Mouse (Mus musculus): ENCODE measurements around the gene Svs1. TPM values are rescaled to one million over a fixed set of nuclear protein-coding genes. Genes with fewer than 3 reads are reported as not detected.

Gene Svs1
- polyA plus RNA-seq, 1 experiment from 2014 or later = not detected

DNA sequence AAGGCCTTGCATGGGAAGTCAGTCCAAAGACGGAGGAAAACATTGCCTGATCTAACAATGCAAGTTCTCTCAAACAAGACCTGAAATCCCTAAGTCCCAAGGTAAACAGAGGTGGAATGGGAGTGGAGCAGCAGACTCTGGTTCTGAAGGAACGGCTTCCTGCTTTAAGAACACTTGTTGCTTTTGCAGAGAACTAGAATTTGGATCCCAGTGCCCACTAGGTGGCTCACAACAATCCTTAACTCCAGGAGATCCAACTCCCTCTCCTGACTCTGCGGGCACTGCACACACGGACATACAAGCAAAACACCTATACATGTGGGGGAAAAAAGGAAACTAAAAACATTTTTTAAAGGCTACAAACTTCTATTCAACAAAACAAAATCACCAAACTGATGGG is 16.7 kb downstream of the Svs1 start:
- Histone ChIP-seq H3K4me2 (replicated peaks; ENCODE audit: low read depth, low read length) (no peak overlapping the region), H3K4me1 (ENCODE audit: control insufficient read depth, insufficient read depth, low read length) (peaks cover 3% of the 10 kb centered on the region; the same call in 1 of the 2 replicates), H3K9me3 (ENCODE audit: control insufficient read depth, low read length) (no peaks in the 10 kb centered on the region), H3K27me3 (ENCODE audit: control insufficient read depth, insufficient read depth, low read length) (no peaks in the 10 kb centered on the region), H3K4me3 (ENCODE audit: low read length) (no peak overlapping the region), H3K9ac (ENCODE audit: low read depth, low read length) (no peak overlapping the region), H3K36me3 (ENCODE audit: control insufficient read depth, insufficient read depth, low read length) (no peaks in the 10 kb centered on the region), H3K27ac (ENCODE audit: low read depth, low read length) (no peak overlapping the region)
- WGBS = 41% methylated on average over 4 of the region's 4 CpGs
- ATAC-seq (ENCODE audit: low FRiP score, low TSS enrichment) = no peak

DNA sequence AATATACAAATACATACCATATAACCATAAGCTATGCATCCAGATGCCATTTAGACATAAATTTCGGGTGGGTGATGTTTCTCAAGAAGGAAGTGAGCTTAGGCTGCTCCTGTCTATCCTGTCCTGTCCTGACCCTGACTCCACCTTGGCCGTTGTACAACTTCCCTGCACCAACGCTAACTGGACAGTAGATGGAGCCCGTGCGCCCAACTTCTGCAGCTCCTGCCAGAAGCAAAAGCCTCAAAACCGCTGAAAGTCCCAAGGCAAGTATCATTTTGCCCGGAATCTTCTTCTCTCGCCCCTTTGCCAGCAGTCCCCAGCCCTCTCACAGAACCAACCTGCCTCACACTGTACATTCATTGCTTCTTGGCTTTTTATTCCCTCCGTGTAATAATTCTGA is 21.3 kb downstream of the Svs1 start:
- H3K27me3 ChIP-seq (ENCODE audit: control insufficient read depth, insufficient read depth, low read length) = no peaks in the 10 kb centered on the region
- peaks cover 5% of the 10 kb centered on the region; the same call in 1 of the 2 replicates for H3K9me3 ChIP-seq (ENCODE audit: control insufficient read depth, low read length)
- H3K36me3 ChIP-seq (ENCODE audit: control insufficient read depth, insufficient read depth, low read length) = no peaks in the 10 kb centered on the region
- H3K4me1 ChIP-seq (ENCODE audit: control insufficient read depth, insufficient read depth, low read length) = peaks cover 7% of the 10 kb centered on the region
- H3K9ac ChIP-seq (ENCODE audit: low read depth, low read length) = peak overlapping the region; percentile 37; the same call in 1 of the 2 replicates
- H3K27ac ChIP-seq (ENCODE audit: low read depth, low read length) = no peak overlapping the region
- peak overlapping the region; percentile 35 for H3K4me3 ChIP-seq (ENCODE audit: low read length)
- H3K4me2 ChIP-seq (replicated peaks; ENCODE audit: low read depth, low read length) = peak overlapping the region; percentile 50
- under 1% methylated on average over 9 of the region's 9 CpGs for WGBS
- ATAC-seq (ENCODE audit: low FRiP score, low TSS enrichment) = 0 out of 2 replicates have a peak, but pooled peaks have one; percentile 43

DNA sequence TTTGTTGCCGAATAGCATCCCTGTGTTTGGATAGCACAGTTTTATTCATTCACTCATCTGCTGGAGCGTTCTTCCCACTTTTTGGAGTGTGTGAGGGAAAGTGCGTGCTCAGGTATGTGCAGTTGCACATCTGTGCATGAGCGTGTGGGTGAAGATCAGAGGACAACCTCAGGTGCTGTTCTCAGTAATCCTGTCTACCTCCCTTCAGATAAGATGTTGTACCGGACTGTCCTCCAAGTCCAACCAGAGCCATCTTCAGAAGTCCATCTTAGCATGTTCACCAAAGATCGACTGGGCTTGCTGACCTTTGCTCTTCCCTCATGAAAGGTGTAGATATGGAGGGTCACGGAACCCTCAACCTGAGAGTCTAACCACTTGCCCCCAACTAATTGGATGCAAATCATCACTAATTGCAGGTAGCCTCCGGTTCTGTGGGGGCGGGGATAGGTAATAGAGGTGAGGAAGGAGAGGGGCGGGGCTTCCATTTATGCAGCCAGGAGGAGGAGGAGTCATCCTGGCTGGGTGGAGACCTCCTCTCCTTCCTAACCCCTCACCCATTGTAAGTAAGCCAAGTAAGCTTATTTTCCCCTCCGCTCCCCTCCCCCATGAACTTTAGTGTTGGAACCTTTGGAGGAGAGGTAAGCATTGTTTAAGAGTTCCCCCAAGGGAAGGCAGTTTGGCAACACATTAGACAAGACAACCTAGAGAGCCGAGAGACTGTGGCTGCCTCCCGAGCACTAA is 21.9 kb downstream of the Svs1 start:
- peak overlapping the region; percentile 50 for H3K4me2 ChIP-seq (replicated peaks; ENCODE audit: low read depth, low read length)
- peak overlapping the region; percentile 35 for H3K4me3 ChIP-seq (ENCODE audit: low read length)
- ATAC-seq (ENCODE audit: low FRiP score, low TSS enrichment) = peak; percentile 52; the same call in 1 of the 2 replicates
- peak overlapping the region; percentile 37; the same call in 1 of the 2 replicates for H3K9ac ChIP-seq (ENCODE audit: low read depth, low read length)
- peaks cover 5% of the 10 kb centered on the region; the same call in 1 of the 2 replicates for H3K9me3 ChIP-seq (ENCODE audit: control insufficient read depth, low read length)
- peaks cover 7% of the 10 kb centered on the region for H3K4me1 ChIP-seq (ENCODE audit: control insufficient read depth, insufficient read depth, low read length)
- 18% methylated on average over 13 of the region's 13 CpGs for WGBS
- no peak overlapping the region for H3K27ac ChIP-seq (ENCODE audit: low read depth, low read length)
- no peaks in the 10 kb centered on the region for H3K36me3 ChIP-seq (ENCODE audit: control insufficient read depth, insufficient read depth, low read length)
- H3K27me3 ChIP-seq (ENCODE audit: control insufficient read depth, insufficient read depth, low read length) = no peaks in the 10 kb centered on the region

DNA sequence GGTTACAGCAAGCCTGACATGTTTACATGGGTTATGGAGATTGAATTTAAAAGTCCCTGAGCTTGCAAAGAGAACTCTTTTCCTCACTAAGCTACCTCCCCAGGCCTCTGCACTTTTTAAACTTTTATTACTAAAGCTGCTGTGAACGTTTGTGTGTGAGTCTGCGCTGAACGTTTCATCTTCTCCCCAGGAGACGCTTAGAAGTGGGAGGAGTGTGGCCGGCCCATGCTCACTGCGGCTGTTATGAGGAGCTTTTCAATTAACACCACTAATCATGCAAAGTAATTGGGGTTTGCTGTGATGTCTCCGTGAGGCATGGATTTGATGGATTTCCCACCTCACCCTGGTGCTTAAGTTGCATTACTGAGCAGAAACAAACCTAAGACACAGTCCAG is 22.5 kb downstream of the Svs1 start:
- ATAC-seq (ENCODE audit: low FRiP score, low TSS enrichment) = no peak
- H3K27ac ChIP-seq (ENCODE audit: low read depth, low read length) = no peak overlapping the region
- H3K4me3 ChIP-seq (ENCODE audit: low read length) = peak overlapping the region; percentile 35; the same call in 1 of the 2 replicates
- no peaks in the 10 kb centered on the region for H3K27me3 ChIP-seq (ENCODE audit: control insufficient read depth, insufficient read depth, low read length)
- WGBS = 12% methylated on average over 7 of the region's 7 CpGs
- no peak overlapping the region for H3K9ac ChIP-seq (ENCODE audit: low read depth, low read length)
- H3K36me3 ChIP-seq (ENCODE audit: control insufficient read depth, insufficient read depth, low read length) = no peaks in the 10 kb centered on the region
- peaks cover 5% of the 10 kb centered on the region; the same call in 1 of the 2 replicates for H3K9me3 ChIP-seq (ENCODE audit: control insufficient read depth, low read length)
- H3K4me2 ChIP-seq (replicated peaks; ENCODE audit: low read depth, low read length) = peak overlapping the region; percentile 50
- H3K4me1 ChIP-seq (ENCODE audit: control insufficient read depth, insufficient read depth, low read length) = peaks cover 7% of the 10 kb centered on the region

DNA sequence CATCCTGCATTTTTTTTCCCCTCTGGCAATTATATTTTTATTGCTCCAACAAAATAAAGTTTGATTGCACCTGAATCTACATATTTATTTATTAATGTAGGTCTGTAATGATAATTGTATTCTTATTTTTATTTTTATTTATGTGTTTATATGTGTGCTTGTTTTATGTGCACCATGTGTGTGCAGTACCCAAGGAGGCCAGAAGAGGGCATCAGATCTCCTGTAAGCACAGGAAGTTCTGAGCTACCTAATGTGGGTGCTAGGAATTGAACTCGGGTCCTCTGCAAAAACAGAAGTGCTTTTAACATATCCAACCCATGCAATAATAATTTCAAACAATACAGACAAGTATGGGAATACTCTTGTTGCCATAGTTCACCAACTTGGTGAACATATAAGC is 23.0 kb downstream of the Svs1 start:
- Histone ChIP-seq H3K4me1 (ENCODE audit: control insufficient read depth, insufficient read depth, low read length) (peaks cover 7% of the 10 kb centered on the region), H3K27ac (ENCODE audit: low read depth, low read length) (no peak overlapping the region), H3K36me3 (ENCODE audit: control insufficient read depth, insufficient read depth, low read length) (no peaks in the 10 kb centered on the region), H3K27me3 (ENCODE audit: control insufficient read depth, insufficient read depth, low read length) (no peaks in the 10 kb centered on the region), H3K9ac (ENCODE audit: low read depth, low read length) (no peak overlapping the region), H3K4me2 (replicated peaks; ENCODE audit: low read depth, low read length) (no peak overlapping the region), H3K9me3 (ENCODE audit: control insufficient read depth, low read length) (peaks cover 5% of the 10 kb centered on the region; the same call in 1 of the 2 replicates), H3K4me3 (ENCODE audit: low read length) (no peak overlapping the region)
- WGBS = 89% methylated on average over 1 of the region's 1 CpGs
- ATAC-seq (ENCODE audit: low FRiP score, low TSS enrichment) = no peak

DNA sequence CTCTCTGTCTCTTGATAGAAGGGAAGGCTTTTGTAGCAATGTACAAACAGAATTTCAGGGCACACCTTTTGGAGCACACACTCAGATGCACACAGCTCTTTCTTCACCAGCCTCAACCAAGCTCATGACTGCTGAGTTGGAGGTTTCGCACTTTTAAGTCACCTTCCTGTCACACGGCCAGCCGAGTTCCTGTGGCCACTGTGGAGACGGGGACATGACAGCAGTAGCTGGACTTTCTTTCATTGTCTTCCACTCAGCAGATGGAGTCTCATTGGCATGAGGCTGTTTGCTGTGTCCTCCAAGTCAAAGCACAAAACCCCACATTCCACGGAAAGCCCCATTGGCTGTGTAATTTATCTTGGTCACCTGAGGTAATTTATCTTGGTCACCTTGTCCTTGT is 24.5 kb downstream of the Svs1 start:
- Histone ChIP-seq H3K27me3 (ENCODE audit: control insufficient read depth, insufficient read depth, low read length) (no peaks in the 10 kb centered on the region), H3K9ac (ENCODE audit: low read depth, low read length) (no peak overlapping the region), H3K4me1 (ENCODE audit: control insufficient read depth, insufficient read depth, low read length) (peaks cover 7% of the 10 kb centered on the region), H3K27ac (ENCODE audit: low read depth, low read length) (no peak overlapping the region), H3K9me3 (ENCODE audit: control insufficient read depth, low read length) (peaks cover 5% of the 10 kb centered on the region; the same call in 1 of the 2 replicates), H3K4me2 (replicated peaks; ENCODE audit: low read depth, low read length) (no peak overlapping the region), H3K36me3 (ENCODE audit: control insufficient read depth, insufficient read depth, low read length) (no peaks in the 10 kb centered on the region), H3K4me3 (ENCODE audit: low read length) (no peak overlapping the region)
- ATAC-seq (ENCODE audit: low FRiP score, low TSS enrichment) = no peak
- 77% methylated on average over 5 of the region's 5 CpGs for WGBS

DNA sequence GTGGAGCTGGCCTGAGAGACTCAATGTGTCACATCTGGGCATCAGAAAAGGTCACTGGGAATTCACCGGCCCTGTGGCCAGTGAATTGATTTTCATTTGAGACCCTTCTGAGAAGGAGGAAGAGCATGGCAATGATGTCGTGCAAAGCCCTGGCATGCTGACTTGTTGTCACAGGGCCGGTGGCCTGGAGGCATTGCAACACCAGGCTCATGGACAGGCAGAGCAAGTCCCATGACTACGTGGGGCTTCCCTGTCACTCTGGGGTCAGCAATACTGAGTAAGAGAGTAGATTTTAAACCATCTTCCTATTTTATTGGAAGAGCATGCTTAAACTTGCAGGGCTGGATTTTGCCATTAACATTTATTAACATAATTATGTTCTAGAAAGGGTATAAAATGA is 26.4 kb downstream of the Svs1 start:
- H3K36me3 ChIP-seq (ENCODE audit: control insufficient read depth, insufficient read depth, low read length) = no peaks in the 10 kb centered on the region
- H3K9ac ChIP-seq (ENCODE audit: low read depth, low read length) = no peak overlapping the region
- 82% methylated on average over 4 of the region's 4 CpGs for WGBS
- no peak for ATAC-seq (ENCODE audit: low FRiP score, low TSS enrichment)
- H3K27ac ChIP-seq (ENCODE audit: low read depth, low read length) = no peak overlapping the region
- peaks cover 7% of the 10 kb centered on the region for H3K4me1 ChIP-seq (ENCODE audit: control insufficient read depth, insufficient read depth, low read length)
- H3K27me3 ChIP-seq (ENCODE audit: control insufficient read depth, insufficient read depth, low read length) = no peaks in the 10 kb centered on the region
- H3K9me3 ChIP-seq (ENCODE audit: control insufficient read depth, low read length) = peaks cover 5% of the 10 kb centered on the region; the same call in 1 of the 2 replicates
- no peak overlapping the region for H3K4me3 ChIP-seq (ENCODE audit: low read length)
- H3K4me2 ChIP-seq (replicated peaks; ENCODE audit: low read depth, low read length) = no peak overlapping the region

DNA sequence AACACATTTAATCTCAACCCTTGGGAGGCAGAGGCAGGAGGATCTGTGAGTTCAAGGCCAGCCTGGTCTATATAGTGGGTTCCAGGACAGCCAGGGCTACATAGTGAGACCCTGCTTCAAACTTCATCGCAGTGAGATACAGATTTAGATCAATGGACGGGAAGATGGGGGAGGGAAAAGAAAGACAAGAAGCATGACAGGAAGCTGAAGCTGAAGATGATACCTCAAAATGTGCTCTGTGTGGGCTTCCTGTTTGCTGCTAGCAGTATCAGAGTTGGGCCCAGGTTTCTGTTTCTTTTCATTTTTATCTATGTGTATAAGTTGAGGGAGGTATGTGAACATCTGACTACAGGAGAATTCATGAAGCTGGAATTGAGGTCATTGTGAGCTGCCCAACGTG is 26.8 kb downstream of the Svs1 start:
- no peak overlapping the region for H3K9ac ChIP-seq (ENCODE audit: low read depth, low read length)
- WGBS = 92% methylated on average over 3 of the region's 3 CpGs

DNA sequence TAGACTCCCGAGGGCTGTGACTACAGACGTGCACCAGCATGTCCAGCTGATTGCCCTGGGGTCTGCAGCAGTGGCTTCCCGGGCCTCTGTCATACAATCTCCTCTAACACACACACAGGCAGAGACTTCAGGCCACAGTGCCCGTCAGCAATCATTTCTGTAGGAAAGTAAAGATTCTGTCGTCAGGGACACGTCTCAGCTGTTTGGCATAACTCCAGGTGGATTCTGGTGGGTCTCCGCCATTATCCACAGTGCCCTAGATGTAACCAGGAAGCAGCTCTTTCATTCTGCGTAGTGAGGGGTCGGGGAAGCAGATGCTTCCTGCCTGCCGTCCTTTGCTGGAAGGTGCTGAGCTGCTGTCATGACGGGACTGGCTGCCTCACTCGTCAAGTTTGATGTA is 30.5 kb downstream of the Svs1 start:
- no peak for ATAC-seq (ENCODE audit: low FRiP score, low TSS enrichment)
- 65% methylated on average over 12 of the region's 12 CpGs for WGBS
- no peaks in the 10 kb centered on the region for H3K27me3 ChIP-seq (ENCODE audit: control insufficient read depth, insufficient read depth, low read length)
- no peaks in the 10 kb centered on the region for H3K9me3 ChIP-seq (ENCODE audit: control insufficient read depth, low read length)
- H3K36me3 ChIP-seq (ENCODE audit: control insufficient read depth, insufficient read depth, low read length) = no peaks in the 10 kb centered on the region
- H3K4me3 ChIP-seq (ENCODE audit: low read length) = no peak overlapping the region
- no peak overlapping the region for H3K4me2 ChIP-seq (replicated peaks; ENCODE audit: low read depth, low read length)
- no peak overlapping the region for H3K27ac ChIP-seq (ENCODE audit: low read depth, low read length)
- H3K4me1 ChIP-seq (ENCODE audit: control insufficient read depth, insufficient read depth, low read length) = no peaks in the 10 kb centered on the region
- no peak overlapping the region for H3K9ac ChIP-seq (ENCODE audit: low read depth, low read length)

More for the DNA sequence above, 26.8 kb downstream of the Svs1 start:
- Histone ChIP-seq H3K4me2 (replicated peaks; ENCODE audit: low read depth, low read length) (no peak overlapping the region), H3K27me3 (ENCODE audit: control insufficient read depth, insufficient read depth, low read length) (no peaks in the 10 kb centered on the region), H3K27ac (ENCODE audit: low read depth, low read length) (no peak overlapping the region), H3K4me1 (ENCODE audit: control insufficient read depth, insufficient read depth, low read length) (peaks cover 4% of the 10 kb centered on the region), H3K36me3 (ENCODE audit: control insufficient read depth, insufficient read depth, low read length) (no peaks in the 10 kb centered on the region), H3K9me3 (ENCODE audit: control insufficient read depth, low read length) (peaks cover 5% of the 10 kb centered on the region; the same call in 1 of the 2 replicates), H3K4me3 (ENCODE audit: low read length) (no peak overlapping the region)
- no peak for ATAC-seq (ENCODE audit: low FRiP score, low TSS enrichment)

Measured in kidney, embryonic 14.5 days (tissue).